Mouse (Mus musculus): ENCODE measurements around the gene Trib2. TPM values are rescaled to one million over a fixed set of nuclear protein-coding genes. Genes with fewer than 3 reads are reported as not detected.

Gene Trib2
- polyA plus RNA-seq, 1 experiment from 2014 or later, result 150 TPM

GRCm38 (mm10) chr12:15810926-15811325, 5.8 kb downstream of the Trib2 start:
- 18% methylated on average over 7 of the region's 7 CpGs for WGBS
- no peak for ATAC-seq (ENCODE audit: low FRiP score)
- peaks cover 50% of the 10 kb centered on the region for H3K4me1 ChIP-seq (replicated peaks; ENCODE audit: control insufficient read depth, insufficient read depth, low read length)

GRCm38 (mm10) chr12:15809657-15810056, 7.1 kb downstream of the Trib2 start:
- no peaks in the 10 kb centered on the region for H3K27me3 ChIP-seq (ENCODE audit: control insufficient read depth, insufficient read depth, low read length)
- H3K27ac ChIP-seq, result no peak overlapping the region
- no peaks in the 10 kb centered on the region for H3K9me3 ChIP-seq (ENCODE audit: control insufficient read depth, low read length)
- 45% methylated on average over 7 of the region's 7 CpGs for WGBS
- H3K36me3 ChIP-seq (replicated peaks; ENCODE audit: control insufficient read depth, insufficient read depth), result peaks cover 49% of the 10 kb centered on the region
- peak overlapping the region; percentile 90 for H3K4me2 ChIP-seq (replicated peaks)
- H3K9ac ChIP-seq, result peak overlapping the region; percentile 100
- DNase-seq (ENCODE audit: low spot score) (peak; percentile 42), ATAC-seq (ENCODE audit: low FRiP score) (no peak)
- peaks cover 62% of the 10 kb centered on the region for H3K4me1 ChIP-seq (replicated peaks; ENCODE audit: control insufficient read depth, insufficient read depth, low read length)
- peak overlapping the region; percentile 98 for H3K4me3 ChIP-seq (replicated peaks; ENCODE audit: low read length)

More at GRCm38 (mm10) chr12:15810926-15811325, 5.8 kb downstream of the Trib2 start:
- H3K9me3 ChIP-seq (ENCODE audit: control insufficient read depth, low read length), result no peaks in the 10 kb centered on the region
- peak overlapping the region; percentile 98 for H3K4me3 ChIP-seq (replicated peaks; ENCODE audit: low read length)
- peak overlapping the region; percentile 100 for H3K9ac ChIP-seq
- DNase-seq (ENCODE audit: low spot score), result peak; percentile 39
- H3K27me3 ChIP-seq (ENCODE audit: control insufficient read depth, insufficient read depth, low read length), result no peaks in the 10 kb centered on the region
- peak overlapping the region; percentile 90 for H3K4me2 ChIP-seq (replicated peaks)
- peaks cover 36% of the 10 kb centered on the region for H3K36me3 ChIP-seq (replicated peaks; ENCODE audit: control insufficient read depth, insufficient read depth)
- peak overlapping the region; percentile 98 for H3K27ac ChIP-seq

- no peaks in the 10 kb centered on the region for H3K9me3 ChIP-seq (ENCODE audit: control insufficient read depth, low read length)
- peaks cover 53% of the 10 kb centered on the region for H3K36me3 ChIP-seq (replicated peaks; ENCODE audit: control insufficient read depth, insufficient read depth)
- 75% methylated on average over 4 of the region's 4 CpGs for WGBS
- DNase-seq (ENCODE audit: low spot score) (no peak), ATAC-seq (ENCODE audit: low FRiP score) (no peak)
- peak overlapping the region; percentile 90 for H3K4me2 ChIP-seq (replicated peaks)
- peak overlapping the region; percentile 98 for H3K4me3 ChIP-seq (replicated peaks; ENCODE audit: low read length)
- H3K9ac ChIP-seq, result peak overlapping the region; percentile 100; the same call in 1 of the 2 replicates
- H3K27ac ChIP-seq, result no peak overlapping the region
- no peaks in the 10 kb centered on the region for H3K27me3 ChIP-seq (ENCODE audit: control insufficient read depth, insufficient read depth, low read length)
- peaks cover 66% of the 10 kb centered on the region for H3K4me1 ChIP-seq (replicated peaks; ENCODE audit: control insufficient read depth, insufficient read depth, low read length)
These were observed 7.5 kb downstream of the Trib2 start for GRCm38 (mm10) chr12:15809249-15809648.

- Histone ChIP-seq H3K27ac (no peak overlapping the region), H3K4me2 (replicated peaks) (no peak overlapping the region), H3K36me3 (replicated peaks; ENCODE audit: control insufficient read depth, insufficient read depth) (peaks cover 61% of the 10 kb centered on the region), H3K4me3 (replicated peaks; ENCODE audit: low read length) (no peak overlapping the region), H3K9ac (no peak overlapping the region), H3K4me1 (replicated peaks; ENCODE audit: control insufficient read depth, insufficient read depth, low read length) (peaks cover 76% of the 10 kb centered on the region), H3K9me3 (ENCODE audit: control insufficient read depth, low read length) (no peaks in the 10 kb centered on the region), H3K27me3 (ENCODE audit: control insufficient read depth, insufficient read depth, low read length) (no peaks in the 10 kb centered on the region)
- no peak for DNase-seq (ENCODE audit: low spot score)
- WGBS, result 97% methylated on average over 5 of the region's 5 CpGs
- ATAC-seq (ENCODE audit: low FRiP score), result no peak
These were observed 8.4 kb downstream of the Trib2 start for GRCm38 (mm10) chr12:15808186-15808800.

GRCm38 (mm10) chr12:15804931-15805331, 11.8 kb downstream of the Trib2 start:
- 50% methylated on average over 1 of the region's 1 CpGs for WGBS
- H3K9me3 ChIP-seq (ENCODE audit: control insufficient read depth, low read length), result no peaks in the 10 kb centered on the region
- H3K36me3 ChIP-seq (replicated peaks; ENCODE audit: control insufficient read depth, insufficient read depth), result peaks cover 92% of the 10 kb centered on the region
- no peak overlapping the region for H3K9ac ChIP-seq
- DNase-seq (ENCODE audit: low spot score) (no peak), ATAC-seq (ENCODE audit: low FRiP score) (no peak)
- H3K4me1 ChIP-seq (replicated peaks; ENCODE audit: control insufficient read depth, insufficient read depth, low read length), result peaks cover 74% of the 10 kb centered on the region
- H3K4me2 ChIP-seq (replicated peaks), result no peak overlapping the region
- H3K27ac ChIP-seq, result 0 out of 2 replicates have a peak overlapping the region, but pooled peaks have one; percentile 18
- H3K27me3 ChIP-seq (ENCODE audit: control insufficient read depth, insufficient read depth, low read length), result no peaks in the 10 kb centered on the region
- no peak overlapping the region for H3K4me3 ChIP-seq (replicated peaks; ENCODE audit: low read length)

- H3K36me3 ChIP-seq (replicated peaks; ENCODE audit: control insufficient read depth, insufficient read depth), result peaks cover 97% of the 10 kb centered on the region
- H3K4me1 ChIP-seq (replicated peaks; ENCODE audit: control insufficient read depth, insufficient read depth, low read length), result peaks cover 73% of the 10 kb centered on the region
- DNase-seq (ENCODE audit: low spot score), result no peak
- H3K9ac ChIP-seq, result no peak overlapping the region
- ATAC-seq (ENCODE audit: low FRiP score), result peak; percentile 38; the same call in 1 of the 2 replicates
- no peaks in the 10 kb centered on the region for H3K27me3 ChIP-seq (ENCODE audit: control insufficient read depth, insufficient read depth, low read length)
- WGBS, result 80% methylated on average over 5 of the region's 5 CpGs
- H3K9me3 ChIP-seq (ENCODE audit: control insufficient read depth, low read length), result no peaks in the 10 kb centered on the region
- no peak overlapping the region for H3K4me2 ChIP-seq (replicated peaks)
- no peak overlapping the region for H3K4me3 ChIP-seq (replicated peaks; ENCODE audit: low read length)
- 0 out of 2 replicates have a peak overlapping the region, but pooled peaks have one; percentile 18 for H3K27ac ChIP-seq
These were observed 12.7 kb downstream of the Trib2 start for GRCm38 (mm10) chr12:15803936-15804438.

GRCm38 (mm10) chr12:15801571-15801930, 15.2 kb downstream of the Trib2 start:
- 90% methylated on average over 4 of the region's 4 CpGs for WGBS
- no peak overlapping the region for H3K4me2 ChIP-seq (replicated peaks)
- no peaks in the 10 kb centered on the region for H3K27me3 ChIP-seq (ENCODE audit: control insufficient read depth, insufficient read depth, low read length)
- peaks cover 97% of the 10 kb centered on the region for H3K36me3 ChIP-seq (replicated peaks; ENCODE audit: control insufficient read depth, insufficient read depth)
- ATAC-seq (ENCODE audit: low FRiP score) (no peak), DNase-seq (ENCODE audit: low spot score) (no peak)
- H3K4me1 ChIP-seq (replicated peaks; ENCODE audit: control insufficient read depth, insufficient read depth, low read length), result peaks cover 66% of the 10 kb centered on the region
- H3K9ac ChIP-seq, result no peak overlapping the region
- no peaks in the 10 kb centered on the region for H3K9me3 ChIP-seq (ENCODE audit: control insufficient read depth, low read length)
- no peak overlapping the region for H3K4me3 ChIP-seq (replicated peaks; ENCODE audit: low read length)
- no peak overlapping the region for H3K27ac ChIP-seq

- 0 out of 2 replicates have a peak overlapping the region, but pooled peaks have one; percentile 4 for H3K4me2 ChIP-seq (replicated peaks)
- H3K36me3 ChIP-seq (replicated peaks; ENCODE audit: control insufficient read depth, insufficient read depth), result peaks cover 97% of the 10 kb centered on the region
- H3K4me1 ChIP-seq (replicated peaks; ENCODE audit: control insufficient read depth, insufficient read depth, low read length), result peaks cover 66% of the 10 kb centered on the region
- no peak; the same call in 1 of the 2 replicates for ATAC-seq (ENCODE audit: low FRiP score)
- 62% methylated on average over 9 of the region's 9 CpGs for WGBS
- no peaks in the 10 kb centered on the region for H3K27me3 ChIP-seq (ENCODE audit: control insufficient read depth, insufficient read depth, low read length)
- no peak overlapping the region for H3K9ac ChIP-seq
- no peak overlapping the region for H3K27ac ChIP-seq
- no peak overlapping the region for H3K4me3 ChIP-seq (replicated peaks; ENCODE audit: low read length)
- DNase-seq (ENCODE audit: low spot score), result peak; percentile 38
- no peaks in the 10 kb centered on the region for H3K9me3 ChIP-seq (ENCODE audit: control insufficient read depth, low read length)
These were observed 15.7 kb downstream of the Trib2 start for GRCm38 (mm10) chr12:15800914-15801570.

- WGBS, result 64% methylated on average over 4 of the region's 4 CpGs
- no peak overlapping the region for H3K27ac ChIP-seq
- no peaks in the 10 kb centered on the region for H3K27me3 ChIP-seq (ENCODE audit: control insufficient read depth, insufficient read depth, low read length)
- no peak; the same call in 1 of the 2 replicates for ATAC-seq (ENCODE audit: low FRiP score)
- H3K9me3 ChIP-seq (ENCODE audit: control insufficient read depth, low read length), result no peaks in the 10 kb centered on the region
- DNase-seq (ENCODE audit: low spot score), result no peak
- H3K4me3 ChIP-seq (replicated peaks; ENCODE audit: low read length), result no peak overlapping the region
- H3K9ac ChIP-seq, result no peak overlapping the region
- peaks cover 60% of the 10 kb centered on the region for H3K4me1 ChIP-seq (replicated peaks; ENCODE audit: control insufficient read depth, insufficient read depth, low read length)
- H3K4me2 ChIP-seq (replicated peaks), result no peak overlapping the region
- H3K36me3 ChIP-seq (replicated peaks; ENCODE audit: control insufficient read depth, insufficient read depth), result peaks cover 95% of the 10 kb centered on the region
These were observed 16.4 kb downstream of the Trib2 start for GRCm38 (mm10) chr12:15800196-15800913.

Data from hindbrain, embryonic 14.5 days (tissue).